Mouse (Mus musculus): ENCODE results near the gene St8sia2. TPM values are rescaled to one million over a fixed set of nuclear protein-coding genes. Genes with fewer than 3 reads are reported as not detected.

The St8sia2 gene
- polyA plus RNA-seq, 1 experiment from 2014 or later: 36.5 TPM

DNA sequence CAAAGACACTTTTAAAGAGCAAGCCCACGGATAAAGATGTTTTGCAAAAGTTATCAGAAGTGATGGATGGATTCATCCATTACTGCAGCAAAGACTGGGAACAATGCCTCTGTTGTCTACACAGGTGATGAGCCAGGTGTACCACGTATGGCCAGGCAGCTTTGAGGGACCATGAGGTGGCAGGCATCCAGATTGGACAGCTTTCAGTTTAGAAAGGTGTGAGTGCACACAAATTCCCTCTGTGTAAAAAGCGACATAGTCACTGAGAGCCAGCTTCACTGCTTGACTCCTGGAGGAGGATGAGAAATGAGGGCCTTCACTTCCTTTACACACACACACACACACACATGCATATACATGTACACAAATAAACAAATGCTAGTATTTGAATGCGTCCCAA is 60.4 kb downstream of the St8sia2 start:
- 93% methylated on average over 4 of the region's 4 CpGs for WGBS
- peaks cover 99% of the 10 kb centered on the region for H3K36me3 ChIP-seq
- 0 out of 2 replicates have a peak, but pooled peaks cover 2% of the 10 kb centered on the region for H3K9me3 ChIP-seq
- no peaks in the 10 kb centered on the region for H3K4me1 ChIP-seq (replicated peaks)
- no peaks in the 10 kb centered on the region for H3K27me3 ChIP-seq (ENCODE audit: insufficient read depth, poor library complexity, severe bottlenecking)
- H3K4me3 ChIP-seq: no peak overlapping the region
- DNase-seq (ENCODE audit: low spot score): no peak
- H3K27ac ChIP-seq: no peak overlapping the region

DNA sequence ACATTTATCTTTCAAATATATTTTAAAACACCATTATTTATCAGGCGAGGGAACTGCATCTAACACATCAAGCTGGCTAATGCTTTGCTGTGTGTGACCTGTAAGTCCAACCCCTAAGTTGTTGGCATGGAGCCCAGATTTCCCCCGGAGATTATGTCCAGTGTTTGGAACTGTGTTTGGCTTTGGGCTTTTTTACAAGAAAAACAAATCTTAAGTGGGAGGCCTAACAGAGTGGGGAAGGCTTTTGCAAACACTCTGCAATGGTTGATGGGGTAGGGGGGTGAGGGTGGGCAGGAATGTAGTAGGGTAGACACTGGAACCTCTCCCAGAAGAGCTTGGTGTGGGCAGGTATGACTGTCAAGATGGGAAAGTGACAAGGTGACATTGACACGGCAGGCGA is 71.8 kb downstream of the St8sia2 start:
- peaks cover 77% of the 10 kb centered on the region for H3K36me3 ChIP-seq
- no peaks in the 10 kb centered on the region for H3K9me3 ChIP-seq
- H3K27ac ChIP-seq: no peak overlapping the region
- no peaks in the 10 kb centered on the region for H3K27me3 ChIP-seq (ENCODE audit: insufficient read depth, poor library complexity, severe bottlenecking)
- no peak for DNase-seq (ENCODE audit: low spot score)
- H3K4me3 ChIP-seq: no peak overlapping the region
- H3K4me1 ChIP-seq (replicated peaks): peaks cover 9% of the 10 kb centered on the region
- WGBS: 74% methylated on average over 4 of the region's 4 CpGs

DNA sequence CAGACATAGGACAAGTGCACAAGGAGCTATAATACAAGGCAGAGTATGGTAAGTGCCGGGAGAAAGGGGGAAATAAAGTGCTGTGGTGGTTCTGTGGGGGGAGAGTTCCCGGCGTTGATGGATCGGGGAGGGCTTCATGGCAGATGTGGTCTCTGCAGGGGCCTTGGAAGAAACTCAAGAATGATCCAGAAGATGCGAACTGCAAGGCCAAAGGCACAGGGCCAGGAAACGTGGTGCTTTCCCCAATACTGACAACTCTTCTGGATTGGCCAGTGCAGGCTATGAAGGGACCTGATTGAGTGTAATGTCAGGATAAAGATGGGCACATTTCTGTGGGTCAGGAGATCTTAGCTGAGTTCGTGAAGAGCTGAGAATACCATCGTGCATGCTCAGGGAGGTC is 74.3 kb downstream of the St8sia2 start:
- Histone ChIP-seq H3K9me3 (no peaks in the 10 kb centered on the region), H3K27ac (no peak overlapping the region), H3K4me1 (replicated peaks) (peaks cover 15% of the 10 kb centered on the region), H3K4me3 (no peak overlapping the region), H3K36me3 (peaks cover 53% of the 10 kb centered on the region), H3K27me3 (ENCODE audit: insufficient read depth, poor library complexity, severe bottlenecking) (no peaks in the 10 kb centered on the region)
- DNase-seq (ENCODE audit: low spot score): no peak
- WGBS: 93% methylated on average over 8 of the region's 8 CpGs

DNA sequence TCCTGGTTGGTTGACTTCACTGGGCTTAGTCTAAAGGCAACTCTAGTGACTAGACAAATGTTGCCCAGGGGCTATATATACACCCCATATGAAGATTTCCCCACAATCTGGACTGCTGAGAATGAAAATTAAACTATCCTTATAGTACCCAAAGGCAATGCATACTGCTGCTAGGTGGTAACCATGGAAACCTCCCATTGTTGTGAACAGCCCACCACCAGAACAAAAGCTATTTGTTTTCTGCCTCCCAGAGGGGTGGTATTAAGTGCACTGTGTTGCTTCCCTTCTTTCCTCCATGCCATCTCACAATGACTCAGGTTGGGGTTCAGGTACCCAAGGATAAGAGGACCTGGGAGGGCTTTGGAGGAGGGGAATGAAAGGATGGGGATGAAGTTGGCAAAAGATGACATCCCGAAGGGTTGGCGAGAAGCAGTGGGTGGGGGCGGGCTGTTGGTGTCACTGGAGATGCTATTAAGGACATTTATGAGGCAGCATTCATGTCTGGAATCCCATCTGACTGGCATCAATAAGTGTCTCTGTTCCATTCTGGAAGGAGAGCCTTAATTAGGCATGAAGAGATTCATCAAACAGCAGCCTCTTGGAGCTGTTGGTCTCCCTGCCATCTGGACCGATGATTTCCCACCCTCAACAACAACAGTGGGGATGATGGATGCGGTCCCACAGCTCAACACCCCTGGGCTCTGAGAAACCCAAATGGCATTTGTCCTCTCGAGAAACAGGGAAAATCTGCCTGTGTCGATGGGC is 75.3 kb downstream of the St8sia2 start:
- Histone ChIP-seq H3K4me3 (no peak overlapping the region), H3K27me3 (ENCODE audit: insufficient read depth, poor library complexity, severe bottlenecking) (no peaks in the 10 kb centered on the region), H3K9me3 (no peaks in the 10 kb centered on the region), H3K4me1 (replicated peaks) (peaks cover 15% of the 10 kb centered on the region), H3K36me3 (peaks cover 43% of the 10 kb centered on the region), H3K27ac (no peak overlapping the region)
- peak; percentile 18 for DNase-seq (ENCODE audit: low spot score)
- WGBS: 72% methylated on average over 7 of the region's 7 CpGs

DNA sequence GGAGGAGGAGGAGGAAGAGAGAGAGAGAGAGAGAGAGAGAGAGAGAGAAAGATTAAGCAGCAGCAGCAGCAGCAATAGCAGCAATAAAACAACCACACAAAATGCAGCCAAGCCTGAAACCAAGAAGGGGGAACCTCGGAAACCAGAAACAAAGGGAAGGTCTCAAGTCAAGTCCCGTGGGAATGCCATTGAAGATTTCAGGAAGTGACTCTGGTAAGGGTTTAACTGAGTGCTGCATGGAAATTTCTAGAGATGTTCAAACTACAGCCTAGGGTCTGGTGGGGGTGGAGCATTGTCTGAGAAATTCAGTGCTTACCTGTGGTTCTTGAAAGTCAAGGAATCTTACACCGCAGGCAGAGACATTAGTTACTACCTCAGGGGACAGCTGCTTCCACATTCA is 77.4 kb downstream of the St8sia2 start:
- 51% methylated on average over 3 of the region's 3 CpGs for WGBS
- H3K4me1 ChIP-seq (replicated peaks): peaks cover 15% of the 10 kb centered on the region
- no peak overlapping the region for H3K27ac ChIP-seq
- H3K9me3 ChIP-seq: no peaks in the 10 kb centered on the region
- no peaks in the 10 kb centered on the region for H3K27me3 ChIP-seq (ENCODE audit: insufficient read depth, poor library complexity, severe bottlenecking)
- no peak for DNase-seq (ENCODE audit: low spot score)
- H3K4me3 ChIP-seq: no peak overlapping the region
- peaks cover 22% of the 10 kb centered on the region for H3K36me3 ChIP-seq

DNA sequence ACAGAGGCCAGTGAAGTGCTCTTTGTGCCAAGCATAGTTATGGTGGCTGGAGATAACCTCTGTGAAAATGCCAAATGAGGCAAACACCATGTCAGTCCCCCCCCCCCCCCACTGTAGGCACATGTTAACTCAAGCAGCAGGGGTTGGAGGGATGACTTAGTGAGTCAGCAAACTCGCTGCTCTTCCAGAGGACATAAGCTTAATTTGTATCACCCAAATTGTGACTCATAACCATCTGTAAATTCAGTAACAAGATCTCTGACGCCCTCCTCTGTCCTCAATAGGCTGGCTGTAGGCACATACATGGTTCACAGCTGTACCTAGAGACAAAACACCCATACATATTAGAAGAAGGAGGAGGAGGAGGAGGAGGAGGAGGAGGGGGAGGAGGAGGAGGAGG is 77.8 kb downstream of the St8sia2 start:
- Histone ChIP-seq H3K36me3 (peaks cover 18% of the 10 kb centered on the region), H3K27me3 (ENCODE audit: insufficient read depth, poor library complexity, severe bottlenecking) (no peaks in the 10 kb centered on the region), H3K4me3 (no peak overlapping the region), H3K9me3 (no peaks in the 10 kb centered on the region), H3K4me1 (replicated peaks) (peaks cover 15% of the 10 kb centered on the region), H3K27ac (no peak overlapping the region)
- 73% methylated on average over 2 of the region's 2 CpGs for WGBS
- no peak for DNase-seq (ENCODE audit: low spot score)

DNA sequence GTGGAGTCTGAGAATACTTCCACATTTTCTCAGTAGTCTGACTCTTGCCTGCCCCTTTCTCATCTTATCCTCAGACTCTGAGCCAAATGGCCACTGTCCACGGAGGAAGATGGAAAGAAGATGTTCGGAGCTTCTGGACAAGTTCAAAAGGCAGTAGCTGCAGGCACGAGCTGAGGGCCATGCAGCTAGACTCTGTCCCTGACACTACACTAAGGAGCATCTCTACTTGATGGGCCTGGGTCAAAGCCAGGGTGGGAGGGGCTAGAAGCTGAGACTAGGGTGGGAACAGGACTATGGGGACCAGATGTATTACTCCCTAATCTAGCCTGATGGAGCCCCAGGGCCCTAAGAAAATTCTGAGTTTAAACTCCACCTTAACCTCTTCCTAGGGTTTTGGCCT is 80.5 kb downstream of the St8sia2 start:
- Histone ChIP-seq H3K9me3 (no peaks in the 10 kb centered on the region), H3K36me3 (no peaks in the 10 kb centered on the region), H3K27ac (no peak overlapping the region), H3K4me3 (no peak overlapping the region), H3K27me3 (ENCODE audit: insufficient read depth, poor library complexity, severe bottlenecking) (no peaks in the 10 kb centered on the region), H3K4me1 (replicated peaks) (peaks cover 9% of the 10 kb centered on the region)
- DNase-seq (ENCODE audit: low spot score): no peak
- 90% methylated on average over 3 of the region's 3 CpGs for WGBS

DNA sequence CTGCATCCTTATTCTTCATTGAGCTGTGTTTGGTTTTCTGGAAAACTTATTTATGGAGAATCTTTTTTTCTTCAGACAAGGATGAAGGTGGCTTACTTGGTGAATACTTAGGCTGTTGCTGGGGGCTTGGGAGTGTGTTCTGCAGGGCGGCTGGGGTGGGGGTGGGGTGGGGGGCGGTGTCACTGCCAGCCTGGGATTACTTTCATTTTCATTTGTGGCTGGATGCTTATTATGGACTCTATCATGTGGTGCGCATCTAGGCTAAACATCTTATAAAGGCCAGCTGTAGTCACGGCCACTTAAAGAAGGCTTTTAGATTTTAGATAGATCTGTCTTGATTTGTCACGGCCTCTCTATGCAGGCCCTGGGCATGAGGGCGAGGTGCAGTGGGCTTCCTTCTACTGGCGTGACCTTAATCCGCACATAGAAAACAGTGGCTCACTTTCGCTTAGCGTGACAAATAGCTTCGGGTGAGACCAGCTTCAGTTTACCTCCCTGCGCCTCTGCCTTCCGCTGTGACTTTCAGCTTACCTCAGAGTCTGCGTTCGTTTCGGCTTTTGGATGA is 92.5 kb downstream of the St8sia2 start:
- 62% methylated on average over 16 of the region's 16 CpGs for WGBS
- H3K4me3 ChIP-seq: no peak overlapping the region
- H3K27ac ChIP-seq: peak overlapping the region; percentile 76
- H3K27me3 ChIP-seq (ENCODE audit: insufficient read depth, poor library complexity, severe bottlenecking): no peaks in the 10 kb centered on the region
- H3K9me3 ChIP-seq: no peaks in the 10 kb centered on the region
- H3K36me3 ChIP-seq: no peaks in the 10 kb centered on the region
- peaks cover 45% of the 10 kb centered on the region for H3K4me1 ChIP-seq (replicated peaks)
- DNase-seq (ENCODE audit: low spot score): no peak

DNA sequence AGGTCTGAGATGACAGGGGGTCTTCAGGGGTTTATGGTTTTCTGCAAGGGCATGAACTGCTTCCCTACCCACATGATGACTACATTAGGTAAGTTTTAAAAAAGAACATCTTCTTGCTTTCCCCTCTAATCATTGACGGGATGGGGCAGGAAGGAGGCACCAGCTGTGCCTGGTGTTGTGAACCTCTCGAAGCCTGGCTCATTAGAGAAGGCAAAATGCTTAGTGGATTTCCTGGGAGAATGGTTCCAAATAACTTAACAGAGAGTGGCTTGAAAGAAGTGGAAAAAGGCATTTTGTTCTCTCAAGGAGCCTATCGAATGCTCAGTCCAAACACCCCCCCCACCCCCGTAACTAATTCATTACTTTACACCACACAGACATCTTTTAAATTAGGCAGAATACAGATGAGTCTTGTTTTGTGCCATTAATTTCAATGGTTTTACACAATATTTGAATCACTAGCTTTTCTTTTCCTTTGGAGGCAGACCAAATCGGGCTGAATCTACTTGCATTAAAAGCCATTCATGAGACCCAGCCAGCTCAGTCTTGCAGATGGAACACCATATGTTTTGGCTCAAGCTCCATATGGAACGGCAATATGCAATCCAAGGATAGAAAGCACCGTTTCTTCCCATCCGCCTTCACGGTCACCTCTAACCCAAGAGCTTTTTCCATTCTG is 95.7 kb downstream of the St8sia2 start:
- H3K4me3 ChIP-seq: no peak overlapping the region
- H3K27ac ChIP-seq: peak overlapping the region; percentile 64; the same call in 1 of the 2 replicates
- H3K9me3 ChIP-seq: no peaks in the 10 kb centered on the region
- no peaks in the 10 kb centered on the region for H3K27me3 ChIP-seq (ENCODE audit: insufficient read depth, poor library complexity, severe bottlenecking)
- 63% methylated on average over 9 of the region's 9 CpGs for WGBS
- peak; percentile 20 for DNase-seq (ENCODE audit: low spot score)
- peaks cover 48% of the 10 kb centered on the region for H3K4me1 ChIP-seq (replicated peaks)
- H3K36me3 ChIP-seq: no peaks in the 10 kb centered on the region

DNA sequence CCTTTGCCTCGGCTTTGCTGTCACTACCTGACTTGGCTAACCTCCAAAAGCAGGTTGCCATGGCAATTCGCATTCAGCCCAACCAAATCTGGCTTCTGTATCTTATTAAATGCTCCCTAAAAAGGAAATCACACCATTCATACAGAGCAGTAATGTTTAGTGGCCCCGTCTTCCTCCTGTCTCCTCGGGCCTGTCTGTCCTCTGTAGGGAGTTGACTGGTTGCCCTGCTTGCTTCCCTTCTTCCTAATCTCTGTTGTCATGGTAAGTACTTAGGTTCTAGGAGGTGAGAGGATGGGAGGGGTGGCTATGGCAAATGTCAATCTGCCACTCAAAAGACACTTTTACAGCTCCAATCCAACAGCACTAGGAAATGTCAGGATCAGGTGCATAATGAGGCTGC is 101.6 kb downstream of the St8sia2 start:
- no peak for DNase-seq (ENCODE audit: low spot score)
- no peaks in the 10 kb centered on the region for H3K9me3 ChIP-seq
- H3K36me3 ChIP-seq: no peaks in the 10 kb centered on the region
- 34% methylated on average over 4 of the region's 4 CpGs for WGBS
- no peak overlapping the region for H3K27ac ChIP-seq
- H3K4me1 ChIP-seq (replicated peaks): peaks cover 16% of the 10 kb centered on the region
- no peak overlapping the region for H3K4me3 ChIP-seq
- no peaks in the 10 kb centered on the region for H3K27me3 ChIP-seq (ENCODE audit: insufficient read depth, poor library complexity, severe bottlenecking)

DNA sequence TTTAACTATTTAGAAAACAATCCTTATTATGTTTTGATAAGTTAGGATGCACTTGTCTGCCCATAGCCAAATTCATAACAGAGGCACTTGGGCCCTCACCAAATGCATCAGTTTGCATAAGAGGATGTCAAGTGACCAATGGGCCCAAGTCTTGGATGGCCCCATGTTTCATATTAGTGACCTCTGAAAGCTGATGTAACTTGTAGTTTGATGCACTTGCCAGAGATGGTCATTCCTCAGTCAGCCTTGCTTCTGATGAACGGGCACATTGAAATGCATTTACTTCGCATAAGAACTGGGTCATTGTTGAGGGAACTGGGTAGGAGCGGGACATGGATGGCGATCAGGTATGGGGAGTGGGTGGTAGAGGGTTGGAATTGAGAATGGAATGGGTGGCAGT is 102.6 kb downstream of the St8sia2 start:
- Histone ChIP-seq H3K4me1 (replicated peaks) (peaks cover 16% of the 10 kb centered on the region), H3K36me3 (no peaks in the 10 kb centered on the region), H3K27ac (no peak overlapping the region), H3K9me3 (no peaks in the 10 kb centered on the region), H3K27me3 (ENCODE audit: insufficient read depth, poor library complexity, severe bottlenecking) (no peaks in the 10 kb centered on the region), H3K4me3 (no peak overlapping the region)
- DNase-seq (ENCODE audit: low spot score): no peak
- 88% methylated on average over 4 of the region's 4 CpGs for whole genome bisulfite sequencing

DNA sequence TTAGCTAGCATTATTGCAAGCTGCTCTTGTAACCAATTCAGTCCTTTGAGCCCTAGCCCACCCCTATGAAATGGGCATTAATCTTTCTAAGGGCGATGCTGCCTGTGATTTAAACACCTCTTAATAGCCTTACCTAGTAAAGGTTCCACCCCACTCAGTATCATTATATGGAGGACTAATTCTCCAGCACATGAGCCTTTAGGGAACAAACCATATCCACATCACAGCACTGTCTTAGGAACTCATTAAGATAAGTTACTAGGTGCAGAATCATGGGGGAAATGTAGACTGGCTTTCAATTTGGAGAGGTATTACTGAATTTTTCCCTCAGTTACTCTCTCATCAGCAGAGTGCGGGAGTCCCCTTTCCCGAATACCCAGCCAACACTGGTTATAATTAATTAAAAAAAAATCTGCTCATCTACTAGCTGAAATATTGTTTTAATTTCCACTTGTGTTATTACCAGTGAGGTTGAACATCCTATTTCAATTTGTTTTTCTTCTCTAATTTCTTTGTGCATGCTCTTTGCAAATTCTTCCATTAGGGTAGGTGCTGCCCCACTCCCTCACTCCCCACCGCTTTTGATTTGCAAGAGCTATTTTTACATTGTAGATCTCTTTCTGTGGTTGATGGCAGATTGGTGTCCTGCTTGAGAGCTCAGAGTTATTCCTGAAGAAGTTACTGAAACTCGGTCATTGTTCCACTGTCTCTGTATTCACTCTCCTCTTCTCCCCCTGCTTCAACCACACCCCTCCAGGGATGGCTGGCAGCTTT is 103.9 kb downstream of the St8sia2 start:
- no peak overlapping the region for H3K4me3 ChIP-seq
- 76% methylated on average over 5 of the region's 5 CpGs for WGBS
- H3K9me3 ChIP-seq: no peaks in the 10 kb centered on the region
- DNase-seq (ENCODE audit: low spot score): no peak
- H3K36me3 ChIP-seq: no peaks in the 10 kb centered on the region
- no peak overlapping the region for H3K27ac ChIP-seq
- H3K27me3 ChIP-seq (ENCODE audit: insufficient read depth, poor library complexity, severe bottlenecking): no peaks in the 10 kb centered on the region
- H3K4me1 ChIP-seq (replicated peaks): peaks cover 16% of the 10 kb centered on the region
